In genomic region chr10:45233351-45233750, GRCm38 (mm10) we compare ENCODE assay signal across 30 mouse cellular contexts. TPM values are rescaled to one million over a fixed set of nuclear protein-coding genes. Genes with fewer than 3 reads are reported as not detected.
DNase-seq lines count a peak whose midpoint lies in the region; ATAC-seq and TF ChIP-seq lines count a peak whose summit lies in the region.
"Had no signal": no experiment of that assay in that cellular context is flagged by ENCODE, and none has a peak within 500 bp of the region (broad histone marks: within the 10 kb centered on the region; RNA-seq: fewer than 3 reads in every experiment).

No protein-coding gene starts in this region.

- H3K79me2 ChIP-seq in heart, adult 2 months (replicated peaks; ENCODE audit: control insufficient read depth, insufficient read depth, low read length): no peaks in the 10 kb centered on the region

- H3K4me3 ChIP-seq in heart, adult 2 months: no peak overlapping the region
- H3K4me3 ChIP-seq in heart, embryonic 11.5 days (ENCODE audit: low read depth, low read length): no peak overlapping the region
- no peak overlapping the region for H3K4me3 ChIP-seq in forebrain, embryonic 10.5 days
- H3K4me3 ChIP-seq: embryonic facial prominence, embryonic 12.5 days; embryonic facial prominence, embryonic 15.5 days; forebrain, embryonic 12.5 days; forebrain, embryonic 15.5 days; heart, embryonic 13.5 days had no signal

- no peak overlapping the region for H3K27ac ChIP-seq in heart, adult 2 months
- no peak overlapping the region for H3K27ac ChIP-seq in heart, embryonic 11.5 days (ENCODE audit: low read depth, low read length)
- no peak overlapping the region for H3K27ac ChIP-seq in forebrain, embryonic 10.5 days
- H3K27ac ChIP-seq: embryonic facial prominence, embryonic 12.5 days; embryonic facial prominence, embryonic 15.5 days; forebrain, embryonic 12.5 days; forebrain, embryonic 15.5 days; hindbrain, embryonic 14.5 days; hindbrain, postnatal 0 days had no signal

- H3K4me2 ChIP-seq in heart, embryonic 11.5 days: no peak overlapping the region
- H3K4me2 ChIP-seq: embryonic facial prominence, embryonic 12.5 days; embryonic facial prominence, embryonic 15.5 days; forebrain, embryonic 12.5 days; forebrain, embryonic 15.5 days; heart, embryonic 13.5 days; hindbrain, embryonic 14.5 days had no signal

- peak; percentile 55 for DNase-seq in gastrocnemius, adult 18-20 months (ENCODE audit: low spot score)
- no peak for DNase-seq in gastrocnemius, postnatal 4 days (ENCODE audit: low spot score in 2 of 2)
- no peak for DNase-seq in heart, adult 2 months
- peak; percentile 19 for DNase-seq in brain, embryonic 14.5 days (ENCODE audit: low read depth)
- peak; percentile 7 for DNase-seq in retina, postnatal 1 day
- DNase-seq in forebrain, embryonic 10.5 days (ENCODE audit: extremely low spot score, low spot score): no peak
- DNase-seq: adrenal gland, postnatal 14 days; B cell, adult 2 months; cerebellum, adult 18-20 months; cerebellum, adult 9-10 months; cerebellum, postnatal 25 days; gastrocnemius, postnatal 25 days; heart, adult 11 months; heart, postnatal 4 days; kidney, adult 18-20 months; kidney, adult 9 months had no signal

- 50% methylated on average over 6 of the region's 6 CpGs for WGBS in heart, adult 2 months
- WGBS in heart, embryonic 11.5 days (ENCODE audit: insufficient replicate concordance): 75% methylated on average over 6 of the region's 6 CpGs
- 85% methylated on average over 6 of the region's 6 CpGs for WGBS in forebrain, embryonic 10.5 days

- H3K9me3 ChIP-seq in heart, embryonic 11.5 days (replicated peaks; ENCODE audit: control insufficient read depth, low read length): no peaks in the 10 kb centered on the region
- no peaks in the 10 kb centered on the region for H3K9me3 ChIP-seq in forebrain, embryonic 10.5 days
- H3K9me3 ChIP-seq: embryonic facial prominence, embryonic 12.5 days; embryonic facial prominence, embryonic 15.5 days; forebrain, embryonic 12.5 days; forebrain, embryonic 15.5 days; G1E; heart, embryonic 13.5 days had no signal

- no peaks in the 10 kb centered on the region for H3K27me3 ChIP-seq in heart, adult 2 months (ENCODE audit: control insufficient read depth, insufficient read depth, low read length)
- no peaks in the 10 kb centered on the region for H3K27me3 ChIP-seq in heart, embryonic 11.5 days (ENCODE audit: control insufficient read depth, insufficient read depth, low read length)
- H3K27me3 ChIP-seq in forebrain, embryonic 10.5 days (ENCODE audit: poor library complexity, severe bottlenecking): no peaks in the 10 kb centered on the region
- H3K27me3 ChIP-seq: CH12.LX; embryonic facial prominence, embryonic 12.5 days; embryonic facial prominence, embryonic 15.5 days; forebrain, embryonic 12.5 days; forebrain, embryonic 15.5 days; heart, embryonic 13.5 days; Patski had no signal

- ATAC-seq in heart, embryonic 11.5 days (replicated peaks; ENCODE audit: insufficient number of reproducible peaks, low FRiP score, low TSS enrichment): no peak
- ATAC-seq: forebrain, embryonic 15.5 days; hindbrain, postnatal 0 days; inflammation-experienced regulatory T-cells, adult 6 months; intestine, embryonic 16.5 days; Patski had no signal

- TF ChIP-seq CTCF in heart, adult 2 months (IDR thresholded peaks at IDR 0.05): no peak
- no peak for TF ChIP-seq CTCF in brain, embryonic 14.5 days (IDR thresholded peaks at IDR 0.05; ENCODE audit: borderline replicate concordance, extremely low read depth, insufficient read depth, insufficient read length)

- H3K36me3 ChIP-seq in heart, adult 2 months (ENCODE audit: control insufficient read depth, insufficient read depth, low read length): no peaks in the 10 kb centered on the region
- H3K36me3 ChIP-seq in heart, embryonic 11.5 days (ENCODE audit: control insufficient read depth, insufficient read depth, low read length): no peaks in the 10 kb centered on the region
- H3K36me3 ChIP-seq in forebrain, embryonic 10.5 days (replicated peaks): no peaks in the 10 kb centered on the region
- H3K36me3 ChIP-seq: embryonic facial prominence, embryonic 12.5 days; embryonic facial prominence, embryonic 15.5 days; forebrain, embryonic 12.5 days; forebrain, embryonic 15.5 days; G1E; heart, embryonic 13.5 days had no signal

- no peak overlapping the region for H3K9ac ChIP-seq in heart, adult 2 months (ENCODE audit: low read depth, low read length)
- H3K9ac ChIP-seq in heart, embryonic 11.5 days (ENCODE audit: low read depth, low read length): no peak overlapping the region
- H3K9ac ChIP-seq: embryonic facial prominence, embryonic 12.5 days; embryonic facial prominence, embryonic 15.5 days; forebrain, embryonic 12.5 days; forebrain, embryonic 15.5 days; heart, embryonic 13.5 days; hindbrain, embryonic 14.5 days had no signal

- 0 out of 2 replicates have a peak, but pooled peaks have one; percentile 37 for TF ChIP-seq EP300 in heart, adult 2 months (IDR thresholded peaks at IDR 0.05; ENCODE audit: insufficient read depth, low read depth, low read length)

- intact Hi-C loops in heart, adult 2 months (cut with DNase I): loop anchor here (5.0 kb wide), 1 partner anchor 99 kb away; no protein-coding TSS in a partner anchor

- no peaks in the 10 kb centered on the region for H3K4me1 ChIP-seq in heart, adult 2 months (ENCODE audit: control insufficient read depth, insufficient read depth, low read length)
- peaks cover 13% of the 10 kb centered on the region for H3K4me1 ChIP-seq in heart, embryonic 11.5 days (ENCODE audit: control insufficient read depth, insufficient read depth, low read length)
- H3K4me1 ChIP-seq in forebrain, embryonic 10.5 days: peaks cover 19% of the 10 kb centered on the region
- H3K4me1 ChIP-seq: embryonic facial prominence, embryonic 15.5 days; forebrain, embryonic 15.5 days had no signal

- TF ChIP-seq POLR2A in heart, adult 2 months (IDR thresholded peaks at IDR 0.05; ENCODE audit: insufficient read depth, low read depth, low read length): no peak
- TF ChIP-seq POLR2A in brain, embryonic 14.5 days (IDR thresholded peaks at IDR 0.05; ENCODE audit: borderline replicate concordance, extremely low read depth, insufficient read depth, insufficient read length, poor library complexity, severe bottlenecking): no peak

RNA-seq across cellular contexts. Expression of gene Popdc3, which starts 55.5 kb away (rescaled TPM):
- 10 to 100 TPM; 50.9 to 64.4 TPM for total RNA-seq in gastrocnemius, adult 18-20 months (2021)
- 10 to 100 TPM; 36.0 to 38.7 TPM for total RNA-seq in gastrocnemius, postnatal 4 days (2021)
- total RNA-seq in heart, adult 2 months (2021): 10 to 100 TPM; 29.4 to 35.5 TPM
- 13.4 and 24.3 TPM in 2 replicates for polyA plus RNA-seq in heart, adult 2 months (2012; rRNA removed)
- polyA plus RNA-seq in heart, embryonic 11.5 days (2014; fragmentation: Nextera tagmentation; extraction: Ambion mirVana): 15.5 and 19.2 TPM in 2 replicates
- 0.53 and 0.83 TPM in 2 replicates for polyA plus RNA-seq in brain, embryonic 14.5 days (2012; rRNA removed)
- polyA plus RNA-seq in forebrain, embryonic 10.5 days (2016; fragmentation: Nextera tagmentation; extraction: Ambion mirVana): 0.07 and 0.14 TPM in 2 replicates
- total RNA-seq: common myeloid progenitor, adult 5-6 weeks; G1E had no signal
- polyA plus RNA-seq: G1E; inflammation-experienced regulatory T-cells, adult 6 months had no signal

Comparison
In these comparisons a context has a peak if more than half of its experiments do, and no peak if none do; other contexts are left out.
1. DNase-seq: peak in gastrocnemius, adult 18-20 months (single experiment), brain, embryonic 14.5 days (single experiment) and retina, postnatal 1 day (single experiment); none in gastrocnemius, postnatal 4 days (0 of 2), heart, adult 2 months (0 of 2) and forebrain, embryonic 10.5 days (single experiment).